Mouse (Mus musculus) spleen, adult 2 months (tissue): ENCODE measurements around the gene Smug1.

Source experiments
- CTCF ChIP-seq: fragments of 200-500 bp; IDR thresholded peaks from 2 replicates; pipeline ENCODE4 v1.5.1; 2011; ENCODE audit warnings: mild to moderate bottlenecking, inconsistent platforms; ENCODE audit not compliant: insufficient read depth, insufficient read length, insufficient replicate concordance; ENCODE audit errors: extremely low read depth
- POLR2A ChIP-seq: fragments of 200-500 bp; IDR thresholded peaks from 2 replicates; pipeline ENCODE4 v1.6.1; 2011; ENCODE audit warnings: low read depth, low read length, inconsistent platforms

GRCm38 (mm10) chr15:103109940-103110339, 57.0 kb downstream of the Smug1 start:
- no peak for TF ChIP-seq CTCF
- no peak for TF ChIP-seq POLR2A
